Mouse (Mus musculus) heart, adult 2 months (tissue): ENCODE measurements around the gene Pdilt. TPM values are rescaled to one million over a fixed set of nuclear protein-coding genes. Genes with fewer than 3 reads are reported as not detected.

Experiments used
- DNase-seq, 2 experiments: peaks; one replicate each; pipeline ENCODE4 v3.0.0; 2021
- H3K27ac ChIP-seq: fragments of 200-600 bp; 2 replicates; pipeline ENCODE4 v1.8.1; 2022
- H3K27me3 ChIP-seq: fragments of 200-500 bp; 2 replicates; pipeline ENCODE4 v1.6.1; 2012; ENCODE audit warnings: mild to moderate bottlenecking, low read length, inconsistent platforms, mixed read lengths; ENCODE audit not compliant: control insufficient read depth, insufficient read depth
- H3K36me3 ChIP-seq: fragments of 200-500 bp; 2 replicates; pipeline ENCODE4 v1.6.1; 2012; ENCODE audit warnings: low read length, inconsistent platforms; ENCODE audit not compliant: control insufficient read depth, insufficient read depth
- H3K4me1 ChIP-seq: fragments of 200-500 bp; 2 replicates; pipeline ENCODE4 v1.6.1; 2011; ENCODE audit warnings: low read length; ENCODE audit not compliant: control insufficient read depth, insufficient read depth
- H3K4me3 ChIP-seq: fragments of 200-600 bp; 2 replicates; pipeline ENCODE4 v1.8.1; 2022
- H3K79me2 ChIP-seq: fragments of 200-500 bp; replicated peaks from 2 replicates; pipeline ENCODE4 v1.6.1; 2012; ENCODE audit warnings: mild to moderate bottlenecking, inconsistent platforms, low read length, moderate library complexity, mixed read lengths; ENCODE audit not compliant: control insufficient read depth, insufficient read depth
- H3K9ac ChIP-seq: fragments of 200-500 bp; 2 replicates; pipeline ENCODE4 v1.6.1; 2012; ENCODE audit warnings: low read depth, mild to moderate bottlenecking, control low read depth, inconsistent platforms, low read length, mixed read lengths
- CTCF ChIP-seq: fragments of 200-600 bp; IDR thresholded peaks from 2 replicates; pipeline ENCODE4 v1.8.1; 2022; ENCODE audit warnings: antibody characterized with exemption, mild to moderate bottlenecking, moderate library complexity
- EP300 ChIP-seq: fragments of 200-500 bp; IDR thresholded peaks from 2 replicates; pipeline ENCODE4 v1.6.1; 2011; ENCODE audit warnings: low read depth, low read length, control low read depth; ENCODE audit not compliant: insufficient read depth
- POLR2A ChIP-seq: fragments of 200-500 bp; IDR thresholded peaks from 2 replicates; pipeline ENCODE4 v1.6.1; 2011; ENCODE audit warnings: mild to moderate bottlenecking, low read depth, low read length, control low read depth; ENCODE audit not compliant: insufficient read depth
- WGBS: fragments of 180-500 bp; shearing (Covaris S2); methylation state at CpG from one replicate; pipeline ENCODE4 v1.1.7; 2018; 5-methylcytosine and 5-hydroxymethylcytosine counted together
- intact Hi-C: fragments of 180-260 bp; cut with DNase I; formaldehyde crosslinking; loops from one replicate; pipeline ENCODE4 v1.15.1; 2025
- polyA plus RNA-seq: library from polyadenylated mRNA; depleted of rRNA; stranded (reverse); fragments of >200 nt; gene quantifications from 2 replicates; pipeline ENCODE4 v1.2.3, GENCODE M21; 2012
- total RNA-seq, 2 experiments: library from RNA; stranded (reverse); gene quantifications; 2 replicates each; pipeline ENCODE4 v1.2.3; 2021

Pdilt gene
- total and polyA plus RNA-seq, 3 experiments = 0.06 TPM; not detected in 2

- 72% methylated on average over 4 of the region's 4 CpGs for WGBS
- Histone ChIP-seq H3K79me2 (no peaks in the 10 kb centered on the region), H3K36me3 (no peaks in the 10 kb centered on the region), H3K4me1 (no peaks in the 10 kb centered on the region), H3K27me3 (no peaks in the 10 kb centered on the region), H3K27ac (no peak overlapping the region), H3K4me3 (no peak overlapping the region), H3K9ac (no peak overlapping the region)
- intact Hi-C loops = no loop called here
- TF ChIP-seq CTCF = no peak
- TF ChIP-seq EP300 = no peak
- TF ChIP-seq POLR2A = no peak
- DNase-seq = no peak
Measured at GRCm38 (mm10) chr7:119490041-119490780, 33.1 kb downstream of the Pdilt start.

- Histone ChIP-seq H3K27ac (no peak overlapping the region), H3K27me3 (no peaks in the 10 kb centered on the region), H3K9ac (no peak overlapping the region), H3K4me1 (no peaks in the 10 kb centered on the region), H3K79me2 (no peaks in the 10 kb centered on the region), H3K4me3 (no peak overlapping the region), H3K36me3 (no peaks in the 10 kb centered on the region)
- no peak for DNase-seq
- intact Hi-C loops = no loop called here
- TF ChIP-seq EP300 (no peak), POLR2A (no peak), CTCF (no peak)
- WGBS = 74% methylated on average over 5 of the region's 5 CpGs
Measured at GRCm38 (mm10) chr7:119486683-119487082, 36.6 kb downstream of the Pdilt start.

GRCm38 (mm10) chr7:119484154-119484553, 39.1 kb downstream of the Pdilt start:
- no peak overlapping the region for H3K27ac ChIP-seq
- no peaks in the 10 kb centered on the region for H3K79me2 ChIP-seq
- WGBS = 68% methylated on average over 4 of the region's 4 CpGs
- H3K36me3 ChIP-seq = no peaks in the 10 kb centered on the region
- H3K4me3 ChIP-seq = no peak overlapping the region
- no peaks in the 10 kb centered on the region for H3K4me1 ChIP-seq
- TF ChIP-seq CTCF = no peak
- no peak for TF ChIP-seq POLR2A
- no peak for TF ChIP-seq EP300
- no peak for DNase-seq
- intact Hi-C loops = no loop called here
- no peaks in the 10 kb centered on the region for H3K27me3 ChIP-seq
- no peak overlapping the region for H3K9ac ChIP-seq

GRCm38 (mm10) chr7:119479256-119479655, 44.0 kb downstream of the Pdilt start, which contains the start of gene Umod:
TSS of gene Umod (minus strand) at chr7:119479282.
- Histone ChIP-seq H3K9ac (no peak within 1 kb of the TSS), H3K36me3 (no peaks in the 10 kb centered on the region), H3K27ac (no peak within 1 kb of the TSS), H3K4me1 (no peaks in the 10 kb centered on the region), H3K27me3 (no peaks in the 10 kb centered on the region), H3K79me2 (no peaks in the 10 kb centered on the region), H3K4me3 (no peak within 1 kb of the TSS)
- intact Hi-C loops = no loop called here
- TF ChIP-seq CTCF (no peak), POLR2A (no peak), EP300 (no peak)
- DNase-seq = no peak

- intact Hi-C loops = no loop called here
Measured at GRCm38 (mm10) chr7:119476500-119477389, 46.5 kb downstream of the Pdilt start.

More at GRCm38 (mm10) chr7:119476500-119477389, 46.5 kb downstream of the Pdilt start:
- no peaks in the 10 kb centered on the region for H3K79me2 ChIP-seq
- no peaks in the 10 kb centered on the region for H3K27me3 ChIP-seq
- H3K36me3 ChIP-seq = no peaks in the 10 kb centered on the region
- DNase-seq = no peak
- no peaks in the 10 kb centered on the region for H3K4me1 ChIP-seq
- no peak overlapping the region for H3K27ac ChIP-seq
- TF ChIP-seq EP300 = no peak
- no peak for TF ChIP-seq CTCF
- TF ChIP-seq POLR2A = no peak
- WGBS = 71% methylated on average over 33 of the region's 33 CpGs
- no peak overlapping the region for H3K9ac ChIP-seq
- H3K4me3 ChIP-seq = no peak overlapping the region
